Mouse (Mus musculus): Measurements from ENCODE around the gene Xrcc4. TPM values are rescaled to one million over a fixed set of nuclear protein-coding genes. Genes with fewer than 3 reads are reported as not detected.

Xrcc4 gene
- polyA plus RNA-seq, 1 experiment from 2014 or later, result 10.2 TPM

DNA sequence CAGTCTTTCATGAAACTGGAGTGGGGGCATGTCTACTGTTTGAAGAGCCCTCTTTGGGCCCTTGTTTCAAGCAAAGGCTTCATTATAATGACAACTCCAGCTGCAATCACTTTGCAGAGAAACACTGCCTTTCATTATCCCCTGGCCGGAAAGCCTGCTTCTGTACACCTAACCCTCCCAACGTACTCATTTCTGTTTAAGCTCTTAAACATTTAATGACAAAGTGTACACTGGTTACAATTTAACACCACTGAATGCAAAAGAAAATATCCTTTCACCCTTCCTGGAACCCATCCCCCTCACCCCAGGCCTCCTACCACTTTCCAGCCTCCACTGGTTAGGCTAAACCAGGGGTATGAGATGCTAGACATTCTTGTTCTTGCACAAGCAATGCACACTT is 362.9 kb downstream of the Xrcc4 start:
- no peak for ATAC-seq (ENCODE audit: insufficient number of reproducible peaks, insufficient read depth, low FRiP score, low TSS enrichment)
- H3K27ac ChIP-seq, result no peak overlapping the region
- no peaks in the 10 kb centered on the region for H3K9me3 ChIP-seq
- H3K27me3 ChIP-seq, result no peaks in the 10 kb centered on the region
- H3K36me3 ChIP-seq, result peaks cover 38% of the 10 kb centered on the region
- no peak overlapping the region for H3K4me3 ChIP-seq
- H3K4me2 ChIP-seq (replicated peaks), result no peak overlapping the region
- 18% methylated on average over 2 of the region's 2 CpGs for whole genome bisulfite sequencing
- H3K9ac ChIP-seq, result no peak overlapping the region
- 0 out of 2 replicates have a peak, but pooled peaks cover 3% of the 10 kb centered on the region for H3K4me1 ChIP-seq

Other genes starting within 250 kb of the Xrcc4 start
- gene Tmem167, start 485 bp downstream of the Xrcc4 start, polyA plus RNA-seq (2016; fragmentation: Nextera tagmentation; extraction: Ambion mirVana), result 71.1 and 73.6 TPM in 2 replicates